Mouse (Mus musculus) adrenal gland, postnatal 10 days (tissue): ENCODE data around the gene Fh1. TPM values are rescaled to one million over a fixed set of nuclear protein-coding genes. Genes with fewer than 3 reads are reported as not detected.

ENCODE experiments used
- DNase-seq: peaks from one replicate; pipeline ENCODE4 v3.0.0; 2021; ENCODE audit warnings: mixed read lengths
- total RNA-seq, 2 experiments: library from RNA; stranded (reverse); gene quantifications; 2 replicates each; pipeline ENCODE4 v1.2.3; 2021

Gene Fh1
- total RNA-seq, 2 experiments from 2014 or later = 421 to 465 TPM

- no peak for DNase-seq
These were observed 1.8 kb downstream of the Fh1 start for GRCm38 (mm10) chr1:175623656-175624055.

DNA sequence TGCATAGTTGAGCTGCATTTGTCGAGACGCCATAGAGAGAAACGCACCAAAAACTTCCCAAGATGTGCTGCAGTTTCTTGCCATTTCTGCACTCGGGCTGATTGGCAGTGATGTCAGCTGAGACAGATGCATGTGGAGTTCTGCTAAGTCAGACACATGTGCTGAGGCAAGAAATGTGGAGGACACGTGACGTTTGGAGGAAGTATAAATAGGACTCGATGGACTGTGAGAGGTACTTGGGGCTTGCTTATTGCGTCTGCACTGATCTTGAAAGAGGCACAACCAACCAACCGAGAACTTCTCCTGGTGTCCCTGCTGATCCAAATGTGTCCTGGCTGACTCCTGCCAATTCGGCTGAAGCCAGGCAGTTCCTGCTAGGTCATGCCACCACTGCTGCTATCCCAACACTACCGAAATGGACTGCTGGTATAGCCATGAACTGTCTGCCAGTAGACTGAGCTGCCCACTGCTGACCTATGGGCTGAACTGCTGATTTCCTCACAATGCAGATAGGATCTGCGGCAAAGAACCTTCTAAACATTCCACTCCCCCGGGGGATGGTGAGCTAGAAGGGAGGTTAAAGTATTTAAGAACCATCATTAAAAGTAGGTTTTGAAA is 5.5 kb downstream of the Fh1 start, which contains the start of gene Kmo:
TSS of gene Kmo (plus strand) at position 568 of the 618 bp plus-strand sequence.
- no peak for DNase-seq

DNA sequence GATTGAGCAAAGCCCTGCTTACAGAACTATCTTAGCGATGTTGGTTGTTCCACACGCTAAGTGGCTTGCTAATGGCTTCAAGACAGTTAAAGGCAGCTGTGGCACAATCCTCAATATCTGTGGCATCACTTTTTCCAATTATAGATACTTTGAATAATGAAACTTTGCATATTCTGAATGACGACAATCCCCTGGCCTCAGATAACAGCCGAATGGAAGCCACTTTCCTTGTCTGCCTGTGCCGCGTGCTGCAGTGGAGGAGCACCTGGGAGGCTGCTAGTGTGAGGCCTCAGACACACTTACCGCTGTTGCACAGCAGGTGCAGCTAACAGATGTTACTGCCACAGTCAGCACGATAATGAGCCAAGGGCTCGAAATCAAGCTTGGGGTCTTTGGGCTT is 10.4 kb downstream of the Fh1 start:
- no peak for DNase-seq

DNA sequence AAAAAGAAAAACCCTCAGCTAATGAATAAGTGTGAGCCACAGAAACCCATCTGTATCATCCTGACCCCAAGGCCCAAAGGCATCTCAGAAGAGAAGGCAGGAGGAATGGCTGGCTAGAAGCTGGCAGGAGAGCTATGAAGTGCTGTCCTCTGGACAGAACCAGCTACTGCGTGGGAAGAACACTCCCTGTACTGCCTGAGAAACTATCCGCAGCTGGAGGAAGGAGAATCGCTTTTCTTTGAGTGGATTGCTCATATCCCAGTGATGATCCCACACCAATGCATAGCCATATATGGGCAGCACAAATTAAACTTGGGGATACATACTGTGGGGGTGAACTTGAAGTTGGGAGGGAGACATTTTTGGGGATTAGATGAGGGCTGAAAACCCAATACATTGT is 16.7 kb downstream of the Fh1 start:
- DNase-seq = no peak

DNA sequence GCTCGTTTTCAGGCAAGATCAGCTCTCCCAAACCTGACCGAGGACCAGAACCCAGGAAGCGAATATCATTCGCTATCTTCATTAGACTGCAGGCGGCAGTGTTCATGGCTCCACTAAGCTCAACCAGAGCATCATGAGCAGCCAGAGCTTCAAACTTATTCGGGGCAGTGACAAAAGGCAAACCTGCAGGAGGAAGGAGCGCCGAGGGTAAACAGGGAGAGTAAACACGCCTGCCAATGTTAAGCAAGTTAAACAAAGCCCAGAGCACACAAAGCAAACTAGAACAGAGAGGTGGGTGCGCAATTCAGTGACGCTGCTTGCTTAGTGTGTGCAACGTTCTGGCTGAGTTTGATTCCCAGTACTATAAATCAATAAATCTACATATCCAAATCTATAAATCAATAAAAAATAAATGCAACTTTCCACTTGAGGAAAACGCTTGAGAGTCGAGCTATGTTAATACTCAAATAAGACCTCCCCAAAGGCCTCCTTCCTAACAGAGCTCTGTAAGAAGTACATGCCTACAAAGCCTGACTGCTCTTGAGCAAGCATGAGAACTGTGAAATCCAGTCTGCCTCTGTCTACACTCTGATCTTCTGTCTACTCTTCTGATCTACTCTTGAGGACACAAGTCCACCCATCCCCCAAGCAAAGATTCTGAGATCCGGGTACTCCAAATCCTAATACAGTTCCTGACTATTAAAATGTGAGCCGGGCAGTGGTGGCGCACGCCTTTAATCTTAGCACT is 17.4 kb downstream of the Fh1 start:
- no peak for DNase-seq

DNA sequence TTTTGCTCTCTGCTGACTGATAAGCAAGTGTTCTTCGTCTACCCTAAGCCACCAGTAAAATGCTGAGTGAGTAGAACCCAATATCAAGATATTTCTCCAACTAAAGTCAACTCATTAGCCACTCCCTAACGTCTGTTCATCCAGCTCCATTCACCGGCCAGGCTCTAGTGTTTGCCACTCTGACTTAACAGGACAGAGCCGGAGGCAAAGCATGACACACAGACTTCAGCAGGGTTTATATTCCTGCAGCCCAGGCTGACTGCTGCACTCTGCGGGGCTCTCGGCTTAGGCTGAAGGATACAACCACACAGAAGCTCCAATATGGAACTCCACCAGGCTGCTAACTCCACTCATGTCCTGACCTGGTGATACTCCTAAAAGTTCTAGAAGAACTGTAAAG is 18.1 kb downstream of the Fh1 start:
- DNase-seq = no peak

GRCm38 (mm10) chr1:175603390-175603789 is 22.0 kb downstream of the Fh1 start:
- DNase-seq = peak; percentile 13

DNA sequence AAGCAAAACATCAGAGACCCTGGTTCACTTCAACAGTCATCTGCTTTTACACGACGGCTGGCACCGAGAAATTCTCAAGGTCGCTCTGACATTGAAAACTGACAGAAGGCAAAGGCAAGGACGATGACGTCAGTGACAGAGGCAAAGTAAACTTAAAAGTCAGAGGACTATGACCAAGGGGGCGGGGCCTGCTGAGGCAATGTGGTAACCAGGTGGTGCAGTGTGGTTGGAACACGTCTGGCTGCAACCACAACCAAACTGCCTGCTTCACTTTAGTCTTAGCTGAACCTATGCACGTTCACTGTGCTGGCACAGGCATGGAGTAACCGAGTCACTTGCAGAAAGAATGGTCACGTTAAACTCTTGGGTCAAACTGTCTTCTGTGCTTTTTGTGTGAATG is 23.2 kb downstream of the Fh1 start:
- DNase-seq = peak; percentile 36

DNA sequence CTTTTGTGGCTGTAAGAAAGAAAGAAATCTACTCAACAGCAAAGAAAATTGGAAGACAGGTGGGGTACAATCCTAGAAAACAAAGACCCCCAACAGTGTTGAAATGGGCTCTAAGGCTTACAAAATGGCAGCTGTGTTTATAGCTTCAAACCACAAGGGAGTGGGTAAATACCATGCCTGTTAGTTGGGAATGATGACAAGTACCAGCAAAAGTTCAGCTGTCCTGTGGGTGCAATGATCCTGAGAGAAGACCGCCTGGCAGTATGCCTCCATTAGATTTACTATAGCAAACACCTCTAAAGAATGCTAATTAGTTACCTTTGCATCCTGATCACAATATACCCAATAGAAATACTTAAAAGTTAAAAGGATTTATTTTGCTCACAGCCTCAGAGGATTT is 32.6 kb downstream of the Fh1 start:
- DNase-seq = no peak

- DNase-seq = no peak
These were observed 38.8 kb downstream of the Fh1 start for GRCm38 (mm10) chr1:175586656-175587055.

DNA sequence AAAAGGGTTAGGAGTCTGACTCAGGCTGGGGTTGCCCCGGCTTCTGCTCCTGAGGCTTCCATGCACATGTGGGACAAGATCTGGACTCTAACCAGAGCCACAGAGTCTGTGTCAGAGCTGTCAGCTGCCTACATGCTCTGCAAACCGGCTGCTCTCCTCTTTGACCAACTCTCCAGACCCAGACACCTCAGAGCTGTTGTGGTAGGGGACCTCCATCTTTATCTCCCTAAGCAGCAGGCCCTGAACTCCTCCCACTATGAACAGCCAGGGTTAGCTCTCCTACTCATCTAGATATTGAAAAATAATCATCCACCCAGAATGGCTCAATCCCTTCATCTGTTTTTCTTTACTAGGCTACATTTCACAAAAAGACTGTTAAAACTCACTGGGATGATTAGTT is 40.2 kb downstream of the Fh1 start:
- no peak for DNase-seq

DNA sequence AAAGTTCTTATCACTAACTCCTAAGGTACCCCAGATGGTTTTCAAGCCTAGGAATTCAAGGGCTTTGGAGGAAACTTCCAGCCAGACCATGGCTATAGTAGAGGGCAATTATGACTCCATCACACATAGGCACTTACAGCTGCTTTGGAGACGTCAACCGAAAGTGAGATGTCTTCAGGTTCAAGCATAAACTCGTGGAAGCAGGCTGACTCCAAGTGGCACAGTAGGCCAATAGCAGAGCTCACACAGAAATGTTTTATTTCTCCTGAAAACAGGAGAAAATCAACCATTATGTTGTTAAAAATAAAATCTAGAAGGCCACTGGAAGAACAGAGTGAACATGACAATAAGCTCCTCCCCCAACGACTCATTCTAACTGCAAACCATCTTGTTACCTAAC is 42.6 kb downstream of the Fh1 start:
- DNase-seq = no peak

- no peak for DNase-seq
These were observed 45.1 kb downstream of the Fh1 start for GRCm38 (mm10) chr1:175580346-175580745.

GRCm38 (mm10) chr1:175579598-175580235 is 45.7 kb downstream of the Fh1 start:
- DNase-seq = no peak

DNA sequence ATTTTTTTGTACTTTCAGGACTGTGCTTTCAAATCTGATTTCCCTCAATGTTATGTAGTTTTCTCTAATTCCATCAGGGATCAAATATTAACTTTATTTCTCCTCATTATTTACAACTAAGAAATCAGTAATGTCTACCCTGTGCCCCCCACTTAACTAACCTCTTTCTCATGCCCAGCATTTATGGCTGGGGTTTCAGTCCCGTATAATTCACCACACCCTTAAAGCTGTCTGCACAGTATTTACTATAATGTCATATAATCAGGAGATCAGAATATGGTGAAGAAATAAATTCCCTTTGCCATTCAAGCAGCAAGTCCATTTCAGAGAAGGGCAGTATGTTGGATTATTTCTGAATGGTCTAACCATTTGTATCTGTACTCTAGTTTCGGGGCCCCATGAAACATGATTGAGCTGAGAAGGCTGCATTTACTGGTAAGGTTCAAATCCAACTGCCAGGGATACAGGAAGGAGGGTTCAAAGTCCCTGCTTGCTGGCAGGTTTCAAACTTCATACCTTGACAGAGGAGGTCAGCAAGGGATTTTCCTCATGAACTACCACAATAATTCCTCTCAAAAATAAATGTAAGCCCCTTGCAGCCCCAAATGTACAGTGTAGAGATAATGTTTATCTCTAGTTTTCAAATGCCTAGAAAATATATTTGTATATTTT is 46.9 kb downstream of the Fh1 start:
- DNase-seq = no peak

GRCm38 (mm10) chr1:175574129-175574528 is 51.3 kb downstream of the Fh1 start:
- no peak for DNase-seq

- DNase-seq = no peak
These were observed 59.8 kb downstream of the Fh1 start for GRCm38 (mm10) chr1:175565579-175566103.

- no peak for DNase-seq
These were observed 61.1 kb downstream of the Fh1 start for GRCm38 (mm10) chr1:175564321-175564720.

DNA sequence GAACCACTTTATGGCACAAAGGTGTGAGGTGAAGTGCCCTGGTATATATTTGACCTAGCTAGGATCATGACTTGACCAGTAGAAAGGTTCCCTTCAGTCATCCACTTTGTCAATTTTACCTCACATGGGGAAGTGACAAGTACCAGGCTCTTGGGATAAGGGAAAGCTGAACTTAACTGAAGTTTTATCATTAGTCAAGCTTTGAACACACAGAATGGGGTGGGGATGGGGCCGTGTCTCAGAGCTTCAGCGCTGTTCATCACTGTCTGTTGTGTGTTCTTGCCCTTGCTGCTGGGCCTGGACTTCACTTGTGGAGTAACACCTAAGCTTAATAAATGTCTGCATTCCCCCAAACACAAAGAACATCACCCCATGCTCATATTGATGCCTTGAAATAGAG is 63.1 kb downstream of the Fh1 start:
- DNase-seq = no peak

DNA sequence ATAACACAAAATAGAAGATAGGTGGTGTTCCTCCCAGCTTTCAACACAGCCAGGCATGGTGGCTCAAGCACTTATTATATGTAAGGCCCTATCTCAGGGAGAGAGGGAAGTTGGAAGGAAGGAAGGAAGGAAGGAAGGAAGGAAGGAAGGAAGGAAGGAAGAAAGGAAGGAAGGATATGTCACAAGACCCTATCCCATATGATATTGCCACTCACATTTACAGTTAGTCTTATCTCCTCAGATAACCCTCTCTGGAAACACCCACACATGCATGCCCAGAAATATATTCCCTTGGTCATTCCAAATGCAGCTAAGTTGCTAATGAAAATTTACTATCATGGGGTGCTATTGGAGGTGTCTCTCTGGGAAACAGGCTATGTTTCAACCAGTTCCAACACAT is 63.6 kb downstream of the Fh1 start:
- DNase-seq = no peak

DNA sequence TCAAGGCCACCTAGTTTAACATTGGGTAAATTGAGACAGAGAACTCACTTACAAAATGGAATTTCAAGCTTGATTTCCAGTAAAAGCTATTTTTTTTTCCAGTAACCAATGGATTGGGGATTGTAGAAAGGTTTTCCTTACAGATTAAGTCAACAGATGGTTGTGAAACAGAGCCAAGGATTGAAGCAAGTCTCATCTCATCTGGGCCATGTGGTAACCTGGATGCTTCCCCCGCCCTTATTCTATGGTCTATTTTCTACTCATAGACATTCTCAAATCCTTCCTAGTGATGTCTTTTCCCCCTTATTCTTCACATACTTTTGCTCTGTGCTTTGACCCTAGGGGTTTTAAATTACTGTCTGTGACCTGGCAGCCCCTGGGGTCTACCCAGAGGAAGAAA is 70.8 kb downstream of the Fh1 start:
- no peak for DNase-seq

DNA sequence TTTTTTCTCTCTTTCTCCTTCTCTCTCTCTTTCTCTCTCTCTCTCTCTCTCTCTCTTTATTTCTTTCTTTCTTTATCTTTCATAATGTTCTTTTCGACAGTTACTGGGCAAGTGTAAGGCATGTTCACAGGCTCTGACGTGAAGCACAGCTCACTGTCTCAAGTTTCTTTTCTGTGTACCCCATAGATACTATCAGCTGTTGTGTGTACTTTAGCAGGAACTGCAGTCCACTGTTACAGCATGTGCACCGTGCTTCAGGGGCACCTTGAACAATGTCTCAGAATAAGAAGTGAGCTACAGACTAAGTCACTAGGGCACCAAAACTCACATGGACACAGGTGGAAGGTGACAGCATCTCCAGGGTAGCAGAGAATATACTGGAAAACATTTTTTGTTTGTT is 73.0 kb downstream of the Fh1 start:
- no peak for DNase-seq

GRCm38 (mm10) chr1:175550586-175550985 is 74.8 kb downstream of the Fh1 start:
- DNase-seq = no peak
